Mouse (Mus musculus) midbrain, embryonic 13.5 days (tissue): ENCODE measurements at regions not wholly inside any gene's neighbourhood (a gene's known extent, or its start where the extent isn't known, plus 50 kb on each side); places are given as distances from the start of the nearest gene placed in this dataset.

ENCODE experiments used
- ATAC-seq: fragments of 200-750 bp; cut with Nextera tagmentation; 2 replicates; pipeline ENCODE4 v1.8.0; 2017; ENCODE audit warnings: mild to moderate bottlenecking, moderate TSS enrichment, moderate library complexity
- H3K27ac ChIP-seq: fragments of 300-500 bp; sonication (generic); 2 replicates; pipeline ENCODE4 v1.5.1; 2015; ENCODE audit warnings: inconsistent platforms, mild to moderate bottlenecking, moderate library complexity
- H3K27me3 ChIP-seq: fragments of 300-500 bp; sonication (generic); 2 replicates; pipeline ENCODE4 v1.6.1; 2015; ENCODE audit warnings: mild to moderate bottlenecking, inconsistent platforms
- H3K36me3 ChIP-seq: fragments of 300-500 bp; sonication (generic); 2 replicates; pipeline ENCODE4 v1.6.1; 2015; ENCODE audit warnings: mild to moderate bottlenecking, inconsistent platforms
- H3K4me1 ChIP-seq: fragments of 300-500 bp; sonication (generic); replicated peaks from 2 replicates; pipeline ENCODE4 v1.6.1; 2015; ENCODE audit warnings: inconsistent platforms
- H3K4me2 ChIP-seq: fragments of 300-500 bp; sonication (generic); replicated peaks from 2 replicates; pipeline ENCODE4 v1.6.1; 2015; ENCODE audit warnings: moderate library complexity, mild to moderate bottlenecking, inconsistent platforms
- H3K4me3 ChIP-seq: fragments of 300-500 bp; sonication (generic); replicated peaks from 2 replicates; pipeline ENCODE4 v1.5.1; 2015; ENCODE audit warnings: mild to moderate bottlenecking, inconsistent platforms
- H3K9ac ChIP-seq: fragments of 300-500 bp; sonication (generic); replicated peaks from 2 replicates; pipeline ENCODE4 v1.6.1; 2015; ENCODE audit warnings: mild to moderate bottlenecking, inconsistent platforms
- H3K9me3 ChIP-seq: fragments of 300-500 bp; sonication (generic); 2 replicates; pipeline ENCODE4 v1.6.1; 2016; ENCODE audit warnings: mild to moderate bottlenecking, inconsistent platforms
- WGBS: fragments of 180-500 bp; shearing (Covaris S2); methylation state at CpG from one replicate; pipeline ENCODE4 v1.1.7; 2015; 5-methylcytosine and 5-hydroxymethylcytosine counted together

DNA sequence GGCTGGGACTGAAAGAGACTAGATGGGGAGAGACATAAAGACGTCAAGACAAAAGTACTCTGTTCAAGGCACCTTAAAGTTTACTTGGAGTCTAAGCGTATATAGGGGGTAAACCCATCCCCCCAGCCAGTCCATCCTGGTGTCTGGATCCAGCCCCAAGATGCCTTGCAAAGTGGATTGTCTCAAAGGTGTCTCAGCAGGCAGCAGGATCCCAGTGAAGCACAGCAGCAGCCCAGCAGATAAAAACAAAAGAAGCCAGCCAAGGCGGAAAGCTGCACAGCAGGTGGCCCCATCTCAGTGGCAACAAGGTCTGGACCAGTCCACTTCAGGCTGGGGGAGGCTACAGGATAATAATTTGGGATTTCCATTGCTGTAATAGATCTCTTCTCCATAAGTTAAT, 72.0 kb upstream of the Col5a2 start:
- H3K4me2 ChIP-seq = no peak overlapping the region
- H3K27me3 ChIP-seq = no peaks in the 10 kb centered on the region
- no peak overlapping the region for H3K4me3 ChIP-seq
- no peak for ATAC-seq
- H3K9ac ChIP-seq = no peak overlapping the region
- no peak overlapping the region for H3K27ac ChIP-seq
- H3K9me3 ChIP-seq = no peaks in the 10 kb centered on the region
- 5% methylated on average over 3 of the region's 3 CpGs for WGBS
- H3K4me1 ChIP-seq = 0 out of 2 replicates have a peak, but pooled peaks cover 3% of the 10 kb centered on the region
- no peaks in the 10 kb centered on the region for H3K36me3 ChIP-seq

DNA sequence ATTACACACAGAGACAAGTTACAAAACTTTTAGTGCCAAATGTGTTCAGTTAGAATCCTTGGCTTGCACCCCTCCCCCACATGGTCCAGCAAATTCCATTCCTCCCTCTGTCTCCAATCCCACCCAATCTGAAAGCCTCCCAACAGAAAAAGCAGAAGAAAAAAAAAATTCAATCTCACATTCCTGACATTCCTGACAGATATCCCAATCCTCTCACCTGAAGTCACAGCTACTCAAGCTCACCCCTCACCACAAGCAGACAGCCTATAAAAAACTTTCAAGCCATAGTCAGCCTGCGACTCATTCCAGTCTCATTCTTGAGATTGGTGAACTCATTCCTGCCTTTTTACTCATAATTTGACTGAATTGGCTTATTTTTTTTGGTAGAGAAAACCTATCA, 77.4 kb upstream of the Col5a2 start:
- WGBS = 91% methylated on average over 1 of the region's 1 CpGs
- no peak for ATAC-seq
- Histone ChIP-seq H3K9ac (no peak overlapping the region), H3K27ac (no peak overlapping the region), H3K9me3 (no peaks in the 10 kb centered on the region), H3K4me3 (no peak overlapping the region), H3K4me2 (no peak overlapping the region), H3K36me3 (no peaks in the 10 kb centered on the region), H3K4me1 (no peaks in the 10 kb centered on the region), H3K27me3 (no peaks in the 10 kb centered on the region)

DNA sequence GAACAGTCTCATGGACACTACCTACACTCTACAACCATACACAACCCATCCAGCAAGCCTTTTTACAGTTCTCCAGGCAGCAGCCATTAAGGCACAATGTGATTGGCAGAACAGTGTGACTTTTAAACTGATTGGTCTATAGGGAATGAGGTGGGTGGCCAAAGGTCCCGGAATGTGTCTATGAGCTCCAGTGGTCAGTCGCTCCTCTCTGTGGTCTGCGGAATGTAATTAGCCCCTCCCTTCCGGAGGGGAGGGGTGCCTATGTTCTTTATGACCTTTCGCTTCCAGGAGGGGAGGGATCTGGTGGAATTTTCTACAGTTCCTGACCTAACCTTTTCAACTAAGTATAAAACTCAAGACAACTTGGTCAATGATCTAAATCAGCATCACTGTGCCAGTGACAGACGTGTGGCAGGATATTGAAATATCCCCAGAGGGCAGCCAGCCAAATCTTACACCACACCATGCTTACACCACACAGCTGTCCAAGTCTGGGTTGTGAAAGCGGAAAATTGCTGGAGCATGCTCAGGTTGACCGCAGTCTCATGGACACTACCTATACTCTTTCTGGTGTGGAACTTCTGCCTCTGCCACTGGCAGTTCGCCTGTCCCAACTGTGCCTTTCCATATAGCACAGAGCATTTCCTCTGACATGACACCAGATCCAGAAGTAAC, 84.4 kb upstream of the Col5a2 start:
- Histone ChIP-seq H3K9ac (no peak overlapping the region), H3K4me1 (no peaks in the 10 kb centered on the region), H3K27me3 (no peaks in the 10 kb centered on the region), H3K4me2 (no peak overlapping the region), H3K27ac (no peak overlapping the region), H3K9me3 (no peaks in the 10 kb centered on the region), H3K36me3 (no peaks in the 10 kb centered on the region), H3K4me3 (no peak overlapping the region)
- no peak for ATAC-seq
- WGBS = 85% methylated on average over 9 of the region's 9 CpGs

- H3K4me2 ChIP-seq = no peak overlapping the region
- no peaks in the 10 kb centered on the region for H3K9me3 ChIP-seq
- ATAC-seq = no peak
- H3K36me3 ChIP-seq = no peaks in the 10 kb centered on the region
- no peak overlapping the region for H3K27ac ChIP-seq
- H3K27me3 ChIP-seq = no peaks in the 10 kb centered on the region
- H3K4me1 ChIP-seq = no peaks in the 10 kb centered on the region
- H3K4me3 ChIP-seq = no peak overlapping the region
- H3K9ac ChIP-seq = no peak overlapping the region
- 70% methylated on average over 2 of the region's 2 CpGs for WGBS
Measured at GRCm38 (mm10) chr1:45597316-45597715, 94.2 kb upstream of the Col5a2 start.

DNA sequence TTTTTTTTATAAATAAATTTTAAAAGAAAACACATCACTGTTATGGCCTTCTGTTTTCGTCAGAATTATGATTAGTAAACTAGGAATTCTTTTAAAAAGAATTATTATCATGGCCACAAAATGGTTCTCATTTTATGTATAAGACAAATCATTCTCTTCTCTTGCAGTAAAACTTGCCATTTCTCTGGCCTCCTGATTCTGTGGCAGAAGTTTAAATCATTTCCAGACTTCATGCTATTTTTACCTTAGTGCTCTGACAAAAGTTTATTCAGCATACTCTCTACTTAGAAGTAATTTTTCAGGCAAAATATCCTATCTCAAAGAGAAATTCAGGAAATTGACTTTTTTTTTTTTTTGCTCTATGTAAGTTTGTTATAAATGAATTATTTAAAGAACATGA, 96.3 kb upstream of the Col5a2 start:
- 77% methylated on average over 1 of the region's 1 CpGs for WGBS
- Histone ChIP-seq H3K27me3 (no peaks in the 10 kb centered on the region), H3K4me3 (no peak overlapping the region), H3K9ac (no peak overlapping the region), H3K27ac (no peak overlapping the region), H3K36me3 (no peaks in the 10 kb centered on the region), H3K4me2 (no peak overlapping the region), H3K4me1 (no peaks in the 10 kb centered on the region), H3K9me3 (no peaks in the 10 kb centered on the region)
- ATAC-seq = no peak

GRCm38 (mm10) chr1:45600011-45600410, 96.9 kb upstream of the Col5a2 start:
- Histone ChIP-seq H3K36me3 (no peaks in the 10 kb centered on the region), H3K27ac (no peak overlapping the region), H3K4me2 (no peak overlapping the region), H3K4me3 (no peak overlapping the region), H3K4me1 (no peaks in the 10 kb centered on the region), H3K9me3 (no peaks in the 10 kb centered on the region), H3K9ac (no peak overlapping the region), H3K27me3 (no peaks in the 10 kb centered on the region)
- 92% methylated on average over 3 of the region's 3 CpGs for WGBS
- ATAC-seq = no peak

GRCm38 (mm10) chr1:45605571-45605970, 102.5 kb upstream of the Col5a2 start:
- no peak for ATAC-seq
- Histone ChIP-seq H3K4me2 (no peak overlapping the region), H3K9me3 (no peaks in the 10 kb centered on the region), H3K4me1 (no peaks in the 10 kb centered on the region), H3K9ac (no peak overlapping the region), H3K27ac (no peak overlapping the region), H3K27me3 (no peaks in the 10 kb centered on the region), H3K36me3 (no peaks in the 10 kb centered on the region), H3K4me3 (no peak overlapping the region)
- 87% methylated on average over 1 of the region's 1 CpGs for WGBS

- Histone ChIP-seq H3K4me2 (no peak overlapping the region), H3K4me3 (no peak overlapping the region), H3K4me1 (no peaks in the 10 kb centered on the region), H3K27me3 (no peaks in the 10 kb centered on the region), H3K27ac (no peak overlapping the region), H3K9ac (no peak overlapping the region), H3K36me3 (no peaks in the 10 kb centered on the region), H3K9me3 (no peaks in the 10 kb centered on the region)
- ATAC-seq = no peak
Measured at GRCm38 (mm10) chr1:45608316-45608715, 105.2 kb upstream of the Col5a2 start.

- Histone ChIP-seq H3K9me3 (no peaks in the 10 kb centered on the region), H3K27ac (no peak overlapping the region), H3K4me2 (no peak overlapping the region), H3K36me3 (no peaks in the 10 kb centered on the region), H3K9ac (no peak overlapping the region), H3K4me1 (no peaks in the 10 kb centered on the region), H3K27me3 (no peaks in the 10 kb centered on the region), H3K4me3 (no peak overlapping the region)
- 88% methylated on average over 2 of the region's 2 CpGs for WGBS
- ATAC-seq = no peak
Measured at GRCm38 (mm10) chr1:45619008-45619407, 115.9 kb upstream of the Col5a2 start.

DNA sequence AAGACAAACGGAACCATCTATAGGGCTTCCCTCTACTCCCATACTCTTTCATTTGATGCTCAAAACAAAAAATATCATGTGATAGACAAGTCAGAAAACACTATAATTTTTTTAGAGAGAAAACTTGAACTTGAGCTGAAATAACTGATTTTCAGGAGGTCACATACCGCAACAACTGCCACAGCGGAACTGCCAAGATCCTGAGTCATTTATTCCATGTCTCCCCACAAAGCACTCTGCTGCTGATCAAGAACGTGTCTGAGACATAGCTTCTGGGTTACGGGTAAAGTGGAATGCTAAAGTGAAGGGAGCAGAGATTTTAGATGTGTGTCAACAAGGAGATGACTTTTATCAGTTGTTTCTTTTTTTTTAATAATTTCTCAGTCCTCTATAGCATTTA, 122.8 kb upstream of the Col5a2 start:
- ATAC-seq = no peak
- WGBS = 89% methylated on average over 5 of the region's 5 CpGs
- H3K4me2 ChIP-seq = no peak overlapping the region
- no peaks in the 10 kb centered on the region for H3K27me3 ChIP-seq
- no peaks in the 10 kb centered on the region for H3K4me1 ChIP-seq
- H3K4me3 ChIP-seq = no peak overlapping the region
- H3K36me3 ChIP-seq = no peaks in the 10 kb centered on the region
- no peaks in the 10 kb centered on the region for H3K9me3 ChIP-seq
- no peak overlapping the region for H3K27ac ChIP-seq
- H3K9ac ChIP-seq = no peak overlapping the region

DNA sequence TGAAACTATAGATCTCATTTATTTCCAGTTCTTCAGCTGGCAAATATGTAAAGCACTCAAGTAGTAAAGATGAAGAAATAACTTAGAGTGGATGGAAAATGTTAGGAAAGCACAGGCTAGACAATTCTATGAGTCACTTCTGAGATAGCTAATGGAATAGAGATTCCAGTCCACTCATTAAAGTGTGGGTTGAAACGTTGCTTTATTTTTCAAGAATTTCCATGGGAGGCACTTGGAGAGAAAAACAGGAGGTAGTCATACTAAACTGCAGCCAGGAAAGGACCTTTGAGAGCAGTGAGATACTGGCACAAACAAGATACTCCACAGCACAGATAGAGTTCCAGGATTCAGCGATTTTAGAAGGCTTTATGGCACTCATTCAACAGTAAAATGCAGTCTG, 123.7 kb upstream of the Col5a2 start:
- Histone ChIP-seq H3K36me3 (no peaks in the 10 kb centered on the region), H3K27me3 (no peaks in the 10 kb centered on the region), H3K4me3 (no peak overlapping the region), H3K4me1 (no peaks in the 10 kb centered on the region), H3K4me2 (no peak overlapping the region), H3K9ac (no peak overlapping the region), H3K27ac (no peak overlapping the region), H3K9me3 (no peaks in the 10 kb centered on the region)
- WGBS = 82% methylated on average over 2 of the region's 2 CpGs
- ATAC-seq = no peak

DNA sequence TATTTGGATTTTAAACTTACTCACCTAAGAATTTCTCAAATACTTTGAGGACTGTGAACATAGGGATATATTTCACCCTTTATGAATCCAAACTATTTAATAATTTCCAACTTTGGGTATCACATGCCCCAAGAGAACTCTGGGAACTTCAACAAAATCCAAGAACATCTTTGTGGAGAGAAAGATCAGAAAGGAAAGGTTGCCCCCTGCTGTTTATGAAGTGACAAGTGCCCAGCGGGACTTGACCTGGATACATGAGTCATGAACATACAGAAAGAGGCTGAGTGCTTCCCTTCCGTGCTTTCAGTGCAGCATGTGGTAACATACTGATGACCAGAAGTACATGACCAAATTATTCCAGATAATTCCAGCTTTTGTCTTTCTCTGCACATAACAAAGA, 124.8 kb upstream of the Col5a2 start:
- no peak overlapping the region for H3K9ac ChIP-seq
- no peaks in the 10 kb centered on the region for H3K36me3 ChIP-seq
- H3K9me3 ChIP-seq = peaks cover 8% of the 10 kb centered on the region
- H3K27ac ChIP-seq = no peak overlapping the region
- no peaks in the 10 kb centered on the region for H3K27me3 ChIP-seq
- no peak overlapping the region for H3K4me3 ChIP-seq
- no peaks in the 10 kb centered on the region for H3K4me1 ChIP-seq
- WGBS = 18% methylated on average over 2 of the region's 2 CpGs
- H3K4me2 ChIP-seq = no peak overlapping the region
- ATAC-seq = no peak

- H3K27ac ChIP-seq = no peak overlapping the region
- ATAC-seq = no peak
- H3K4me2 ChIP-seq = no peak overlapping the region
- H3K36me3 ChIP-seq = no peaks in the 10 kb centered on the region
- H3K27me3 ChIP-seq = no peaks in the 10 kb centered on the region
- no peak overlapping the region for H3K9ac ChIP-seq
- no peaks in the 10 kb centered on the region for H3K4me1 ChIP-seq
- H3K9me3 ChIP-seq = no peaks in the 10 kb centered on the region
- no peak overlapping the region for H3K4me3 ChIP-seq
Measured at GRCm38 (mm10) chr1:45647301-45647700, 144.2 kb upstream of the Col5a2 start.
